Mouse (Mus musculus) midbrain, embryonic 10.5 days (tissue): ENCODE measurements at regions not wholly inside any gene's neighbourhood (a gene's known extent, or its start where the extent isn't known, plus 50 kb on each side); places are given as distances from the start of the nearest gene placed in this dataset.

Experiments
- DNase-seq: peaks from one replicate; pipeline ENCODE4 v3.0.0-alpha.2; 2017; ENCODE audit warnings: low spot score
- H3K27ac ChIP-seq: fragments of 300-500 bp; sonication (generic); replicated peaks from 2 replicates; pipeline ENCODE4 v1.5.1; 2016; ENCODE audit warnings: mild to moderate bottlenecking
- H3K27me3 ChIP-seq: fragments of 300-500 bp; sonication (generic); 2 replicates; pipeline ENCODE4 v1.6.1; 2016; ENCODE audit warnings: low read depth, mild to moderate bottlenecking; ENCODE audit not compliant: poor library complexity, severe bottlenecking
- H3K36me3 ChIP-seq: fragments of 300-500 bp; sonication (generic); 2 replicates; pipeline ENCODE4 v1.6.1; 2016; ENCODE audit warnings: mild to moderate bottlenecking, moderate library complexity
- H3K4me1 ChIP-seq: fragments of 300-500 bp; sonication (generic); 2 replicates; pipeline ENCODE4 v1.6.1; 2016
- H3K4me3 ChIP-seq: fragments of 300-500 bp; sonication (generic); 2 replicates; pipeline ENCODE4 v1.5.1; 2016; ENCODE audit warnings: mild to moderate bottlenecking, moderate library complexity
- H3K9me3 ChIP-seq: fragments of 300-500 bp; sonication (generic); replicated peaks from 2 replicates; pipeline ENCODE4 v1.6.1; 2016; ENCODE audit warnings: mild to moderate bottlenecking
- WGBS: fragments of 180-500 bp; shearing (Covaris S2); methylation state at CpG from one replicate; pipeline ENCODE4 v1.1.7; 2016; 5-methylcytosine and 5-hydroxymethylcytosine counted together

GRCm38 (mm10) chr16:90598727-90599126, 128.5 kb downstream of the Mis18a start:
- H3K36me3 ChIP-seq, result no peaks in the 10 kb centered on the region
- WGBS, result 81% methylated on average over 7 of the region's 7 CpGs
- peaks cover 12% of the 10 kb centered on the region; the same call in 1 of the 2 replicates for H3K9me3 ChIP-seq
- no peaks in the 10 kb centered on the region for H3K4me1 ChIP-seq
- H3K27me3 ChIP-seq, result no peaks in the 10 kb centered on the region
- DNase-seq, result no peak
- H3K4me3 ChIP-seq, result no peak overlapping the region
- no peak overlapping the region for H3K27ac ChIP-seq

DNA sequence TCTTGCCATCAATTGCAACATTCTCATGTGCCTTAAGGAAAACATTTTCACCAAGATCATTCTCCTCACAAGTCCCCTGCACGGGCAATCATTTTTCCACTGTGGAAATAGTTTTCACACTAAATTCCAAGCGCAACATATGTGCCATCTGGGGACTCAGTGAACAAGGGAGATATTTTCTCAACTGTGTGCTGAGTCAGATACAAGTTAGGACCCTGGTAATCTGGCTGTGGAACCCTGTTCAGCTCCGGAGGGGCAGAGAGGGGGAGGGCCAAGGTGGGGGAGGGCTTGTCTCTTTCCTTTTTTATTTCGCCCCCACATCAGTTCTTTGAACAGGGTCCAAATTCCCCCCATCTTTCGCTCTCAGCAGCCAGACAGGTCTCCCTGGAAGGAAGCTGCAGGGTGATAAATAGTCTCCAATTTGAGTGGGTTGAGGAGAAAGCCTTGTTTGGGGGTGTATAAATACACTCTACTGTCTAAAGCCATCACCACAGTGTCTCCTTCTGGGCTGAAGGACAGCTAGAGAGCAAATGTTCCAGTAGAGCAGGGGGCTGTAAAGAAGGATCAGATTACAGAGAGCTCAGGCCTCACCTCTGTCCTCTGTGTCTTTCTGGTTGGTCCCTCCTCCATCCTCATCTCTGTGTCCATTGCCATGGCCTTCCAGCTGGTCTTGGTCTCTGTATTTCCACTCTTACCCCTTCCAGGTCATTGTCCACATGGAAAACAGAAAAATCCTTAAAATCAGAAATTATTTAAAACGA, 134.3 kb downstream of the Mis18a start:
- no peak for DNase-seq
- WGBS, result 86% methylated on average over 6 of the region's 6 CpGs
- H3K9me3 ChIP-seq, result peaks cover 10% of the 10 kb centered on the region; the same call in 1 of the 2 replicates

DNA sequence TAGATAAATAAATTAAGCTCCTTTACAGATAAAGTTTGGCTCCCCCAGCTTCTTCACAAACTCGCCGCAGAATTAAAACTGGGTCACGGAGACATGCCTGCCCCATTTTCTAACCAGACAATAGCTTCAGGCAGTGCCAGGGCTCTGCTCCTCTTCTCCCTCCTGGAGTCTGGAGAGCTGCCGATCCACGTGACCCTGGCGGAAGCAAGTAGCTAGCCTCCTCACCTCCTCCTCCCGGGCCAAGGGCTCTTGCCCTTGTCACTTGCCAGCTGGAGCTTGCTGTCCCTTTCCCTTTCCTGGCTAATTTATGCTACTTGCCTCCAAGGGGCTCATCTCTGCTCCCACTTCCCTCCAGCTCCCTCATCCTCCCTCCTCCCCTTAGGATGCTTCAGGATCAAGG, 142.0 kb downstream of the Mis18a start:
- Histone ChIP-seq H3K27me3 (no peaks in the 10 kb centered on the region), H3K4me3 (no peak overlapping the region), H3K9me3 (peaks cover 12% of the 10 kb centered on the region), H3K36me3 (no peaks in the 10 kb centered on the region), H3K27ac (no peak overlapping the region), H3K4me1 (no peaks in the 10 kb centered on the region)
- WGBS, result 89% methylated on average over 7 of the region's 7 CpGs
- no peak for DNase-seq

More for the DNA sequence above, 134.3 kb downstream of the Mis18a start:
- Histone ChIP-seq H3K36me3 (no peaks in the 10 kb centered on the region), H3K27ac (no peak overlapping the region), H3K27me3 (no peaks in the 10 kb centered on the region), H3K4me1 (no peaks in the 10 kb centered on the region), H3K4me3 (no peak overlapping the region)

- DNase-seq, result no peak
- H3K4me1 ChIP-seq, result no peaks in the 10 kb centered on the region
- H3K9me3 ChIP-seq, result 0 out of 2 replicates have a peak, but pooled peaks cover 2% of the 10 kb centered on the region
- no peaks in the 10 kb centered on the region for H3K36me3 ChIP-seq
- H3K4me3 ChIP-seq, result no peak overlapping the region
- H3K27me3 ChIP-seq, result no peaks in the 10 kb centered on the region
- H3K27ac ChIP-seq, result peak overlapping the region; percentile 20; the same call in 1 of the 2 replicates
- 75% methylated on average over 8 of the region's 8 CpGs for WGBS
These were observed 146.8 kb downstream of the Mis18a start for GRCm38 (mm10) chr16:90580411-90580810.

DNA sequence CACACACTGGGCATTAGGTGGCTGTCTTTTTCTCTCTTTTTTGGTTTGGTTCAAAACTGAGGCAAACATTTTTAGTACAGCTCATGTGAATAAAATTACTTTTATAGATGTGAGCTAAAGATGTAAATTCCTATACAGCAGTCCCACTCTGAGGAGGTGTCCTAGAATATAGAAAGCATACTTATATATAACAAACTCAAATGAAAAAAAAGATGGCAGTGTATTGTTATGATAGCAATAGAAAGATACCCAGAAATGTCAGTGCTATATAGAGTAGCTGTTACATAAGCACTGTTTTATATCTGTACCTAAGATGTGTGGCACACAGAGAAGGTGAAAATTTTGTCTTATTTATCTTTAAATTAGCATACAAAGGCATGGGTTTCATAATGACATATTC, 156.1 kb downstream of the Mis18a start:
- no peak for DNase-seq
- Histone ChIP-seq H3K9me3 (no peaks in the 10 kb centered on the region), H3K4me3 (no peak overlapping the region), H3K27me3 (no peaks in the 10 kb centered on the region), H3K27ac (no peak overlapping the region), H3K36me3 (no peaks in the 10 kb centered on the region), H3K4me1 (no peaks in the 10 kb centered on the region)

DNA sequence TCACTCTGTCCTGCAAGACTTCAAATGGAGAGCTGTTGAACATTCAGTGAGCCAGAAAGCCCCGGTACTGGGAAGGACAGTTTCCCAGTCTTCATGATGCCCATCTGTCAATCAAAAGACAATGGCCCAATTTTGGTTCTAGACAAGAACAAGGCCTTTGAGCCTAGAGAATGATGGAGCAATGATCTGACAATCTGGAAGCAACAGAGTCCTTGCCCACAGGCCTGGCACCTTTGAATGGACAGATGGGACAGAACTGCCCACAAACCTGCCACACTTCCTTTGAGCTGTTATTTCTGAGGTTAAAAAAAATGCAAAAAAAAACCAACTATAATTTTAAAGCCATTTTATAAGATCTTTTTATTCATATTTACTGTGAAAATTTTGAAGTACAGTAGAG, 157.4 kb downstream of the Mis18a start:
- Histone ChIP-seq H3K4me3 (no peak overlapping the region), H3K4me1 (no peaks in the 10 kb centered on the region), H3K36me3 (no peaks in the 10 kb centered on the region), H3K9me3 (no peaks in the 10 kb centered on the region), H3K27me3 (no peaks in the 10 kb centered on the region), H3K27ac (no peak overlapping the region)
- 98% methylated on average over 1 of the region's 1 CpGs for WGBS
- DNase-seq, result no peak

- no peaks in the 10 kb centered on the region for H3K27me3 ChIP-seq
- no peaks in the 10 kb centered on the region for H3K36me3 ChIP-seq
- WGBS, result 84% methylated on average over 2 of the region's 2 CpGs
- H3K4me1 ChIP-seq, result no peaks in the 10 kb centered on the region
- no peaks in the 10 kb centered on the region for H3K9me3 ChIP-seq
- H3K4me3 ChIP-seq, result no peak overlapping the region
- DNase-seq, result no peak
- no peak overlapping the region for H3K27ac ChIP-seq
These were observed 162.0 kb downstream of the Mis18a start for GRCm38 (mm10) chr16:90565182-90565581.

DNA sequence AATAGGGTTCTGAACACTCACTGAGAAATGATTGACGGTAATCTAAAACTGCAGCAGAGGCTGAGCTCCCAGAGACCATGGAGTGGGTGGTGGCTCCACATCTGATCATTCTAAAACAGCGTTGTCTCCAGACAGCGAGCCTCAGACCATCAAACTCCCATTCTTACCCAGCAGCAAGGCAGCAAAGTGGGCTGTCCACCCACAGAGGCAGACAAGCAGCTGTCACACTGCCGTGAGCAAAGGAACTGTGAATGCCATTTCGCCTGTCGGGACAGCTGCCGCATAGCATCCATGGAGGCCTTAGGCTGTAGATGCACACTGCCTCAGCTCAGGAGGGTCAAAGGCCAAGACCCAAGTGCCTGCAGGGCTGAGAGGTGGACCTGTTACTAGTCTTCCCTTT, 167.3 kb downstream of the Hunk start:
- WGBS, result 85% methylated on average over 7 of the region's 7 CpGs

DNA sequence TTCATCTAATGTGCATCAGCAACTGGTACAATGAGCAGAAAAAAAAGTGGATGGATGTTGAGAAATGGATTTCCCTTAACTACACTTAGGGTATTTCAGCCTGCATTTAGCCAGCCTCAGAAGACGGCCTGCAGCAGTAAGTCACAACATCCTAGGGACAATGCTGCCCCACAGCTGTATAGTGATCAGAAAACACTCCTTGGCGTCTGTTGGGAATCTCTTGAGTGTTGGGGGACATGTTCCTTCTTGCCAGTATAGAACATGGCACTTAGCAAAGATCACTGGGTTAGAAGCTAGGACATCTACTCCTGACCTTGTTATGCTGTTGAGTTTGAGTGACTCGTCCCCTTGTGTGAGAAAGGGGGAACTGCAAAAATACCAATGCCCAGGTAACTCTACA, 165.2 kb downstream of the Hunk start:
- 79% methylated on average over 3 of the region's 3 CpGs for WGBS
- no peak overlapping the region for H3K4me3 ChIP-seq
- H3K27me3 ChIP-seq, result no peaks in the 10 kb centered on the region
- H3K9me3 ChIP-seq, result peaks cover 11% of the 10 kb centered on the region; the same call in 1 of the 2 replicates
- H3K27ac ChIP-seq, result no peak overlapping the region
- peaks cover 7% of the 10 kb centered on the region for H3K4me1 ChIP-seq
- no peaks in the 10 kb centered on the region for H3K36me3 ChIP-seq
- no peak for DNase-seq

More for the DNA sequence above, 167.3 kb downstream of the Hunk start:
- DNase-seq, result no peak
- Histone ChIP-seq H3K4me1 (peaks cover 6% of the 10 kb centered on the region; the same call in 1 of the 2 replicates), H3K36me3 (no peaks in the 10 kb centered on the region), H3K4me3 (no peak overlapping the region), H3K9me3 (peaks cover 11% of the 10 kb centered on the region; the same call in 1 of the 2 replicates), H3K27me3 (no peaks in the 10 kb centered on the region), H3K27ac (no peak overlapping the region)

DNA sequence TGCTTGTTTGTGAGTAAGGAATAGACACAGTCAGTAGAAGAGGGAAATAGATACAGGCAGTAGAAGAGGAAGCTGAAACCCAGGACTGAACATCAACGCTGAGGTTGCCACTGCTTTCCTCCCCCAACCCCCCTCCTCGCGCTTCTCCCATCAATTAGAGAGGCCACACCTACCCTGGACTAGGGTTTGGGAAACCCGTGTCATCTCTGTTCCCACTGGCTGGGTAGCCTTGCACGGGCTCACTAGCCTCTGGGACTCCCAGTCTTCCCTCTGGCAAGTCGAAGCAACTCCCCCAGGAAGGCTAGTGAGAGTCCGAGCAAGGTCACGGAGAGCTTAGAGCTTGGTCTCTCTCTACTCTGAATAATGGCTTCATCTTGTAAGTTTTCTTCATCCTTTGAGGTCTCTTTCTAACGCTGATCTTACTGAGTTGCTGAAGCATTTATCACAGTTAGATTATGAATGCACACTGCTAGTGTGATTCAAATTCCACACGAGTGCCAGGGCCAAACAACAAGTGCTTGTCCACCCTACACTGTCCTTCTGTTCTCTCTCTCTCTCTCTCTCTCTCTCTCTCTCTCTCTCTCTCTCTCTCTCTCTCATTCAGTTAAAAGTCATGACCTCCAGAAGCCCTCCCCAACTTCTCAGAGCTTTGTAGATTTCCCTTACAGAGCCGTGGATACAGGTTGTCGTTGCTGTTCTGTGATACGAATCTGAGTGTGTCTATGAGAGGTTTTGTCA, 164.4 kb downstream of the Hunk start:
- 78% methylated on average over 13 of the region's 13 CpGs for WGBS
- Histone ChIP-seq H3K9me3 (peaks cover 11% of the 10 kb centered on the region; the same call in 1 of the 2 replicates), H3K27me3 (no peaks in the 10 kb centered on the region), H3K27ac (no peak overlapping the region), H3K4me3 (no peak overlapping the region), H3K36me3 (no peaks in the 10 kb centered on the region), H3K4me1 (peaks cover 15% of the 10 kb centered on the region)
- no peak for DNase-seq
